Mouse (Mus musculus): ENCODE results near the gene Hsf2bp. TPM values are rescaled to one million over a fixed set of nuclear protein-coding genes. Genes with fewer than 3 reads are reported as not detected.
A peak's percentile ranks its signal among the peaks of the same experiment; 100 is the strongest.

The Hsf2bp gene
- total and polyA plus RNA-seq, 3 experiments = 0.34 to 1.0 (median 0.75) TPM

- TF ChIP-seq CHD1 (IDR thresholded peaks at IDR 0.05; ENCODE audit: low read depth, low read length) (no peak), ZKSCAN1 (IDR thresholded peaks at IDR 0.05; ENCODE audit: borderline replicate concordance, low read depth, low read length) (no peak), JUND (conservative IDR thresholded peaks at IDR 0.05; ENCODE audit: low read depth, low read length) (no peak), ETS1 (conservative IDR thresholded peaks at IDR 0.05; ENCODE audit: low read depth, low read length) (no peak), UBTF (IDR thresholded peaks at IDR 0.05; ENCODE audit: low read depth, low read length) (no peak)
- in situ Hi-C loops (cut with MboI; ENCODE audit: low pct_ligation_motif_present, low pct_unique_long_range_greater_than_20kb, low sequenced_read_pairs) (no loop called here), dilution Hi-C loops (cut with MboI; ENCODE audit: extremely low pct_ligation_motif_present, extremely low pct_unique_long_range_greater_than_20kb, low sequenced_read_pairs) (no loop called here)
- Histone ChIP-seq H3K9me3 (replicated peaks; ENCODE audit: low read length) (no peaks in the 10 kb centered on the region), H3K27me3 (replicated peaks) (no peaks in the 10 kb centered on the region), H3K36me3 (replicated peaks in 1 of 2; ENCODE audit: control insufficient read depth in 1 of 2, insufficient read depth in 1 of 2, low read length in 1 of 2) (peaks cover 0 to 5% of the 10 kb centered on the region in 2 experiments), H3K4me1 (ENCODE audit: control insufficient read depth in 1 of 2, insufficient read depth in 2 of 2) (peaks cover 20 to 60% of the 10 kb centered on the region in 2 experiments), H3K27ac (ENCODE audit: insufficient read depth, low read depth) (peak overlapping the region; percentile 26; the same call in 1 of the 2 replicates), H3K4me2 (ENCODE audit: insufficient read depth, low read depth, poor library complexity, severe bottlenecking) (no peak overlapping the region), H3K4me3 (replicated peaks in 1 of 3; ENCODE audit: low read depth in 2 of 3, low read length in 2 of 3, poor library complexity in 1 of 3) (peak overlapping the region; percentile 1 to 76 (median 26)), H3K9ac (ENCODE audit: insufficient read depth, low read depth) (no peak overlapping the region), H3K79me2 (replicated peaks; ENCODE audit: control insufficient read depth, extremely low read depth, insufficient read depth, poor library complexity, severe bottlenecking) (no peaks in the 10 kb centered on the region)
- no peak for DNase-seq (ENCODE audit: extremely low read depth)
These were observed 130.9 kb downstream of the Hsf2bp start for GRCm38 (mm10) chr17:31905201-31905790.

GRCm38 (mm10) chr17:31904036-31904435 lies 132.1 kb downstream of the Hsf2bp start:
- peak; percentile 73 for DNase-seq (ENCODE audit: extremely low read depth)
- Histone ChIP-seq H3K27me3 (replicated peaks) (no peaks in the 10 kb centered on the region), H3K9me3 (replicated peaks; ENCODE audit: low read length) (no peaks in the 10 kb centered on the region), H3K79me2 (replicated peaks; ENCODE audit: control insufficient read depth, extremely low read depth, insufficient read depth, poor library complexity, severe bottlenecking) (no peaks in the 10 kb centered on the region), H3K4me3 (replicated peaks in 1 of 3; ENCODE audit: low read depth in 2 of 3, low read length in 2 of 3, poor library complexity in 1 of 3) (peak overlapping the region in 1 of 3 experiments; percentile 32), H3K9ac (ENCODE audit: insufficient read depth, low read depth) (no peak overlapping the region), H3K4me1 (ENCODE audit: control insufficient read depth in 1 of 2, insufficient read depth in 2 of 2) (peaks cover 28 to 73% of the 10 kb centered on the region in 2 experiments), H3K27ac (ENCODE audit: insufficient read depth, low read depth) (peak overlapping the region; percentile 28; the same call in 1 of the 2 replicates), H3K4me2 (ENCODE audit: insufficient read depth, low read depth, poor library complexity, severe bottlenecking) (no peak overlapping the region), H3K36me3 (replicated peaks in 1 of 2; ENCODE audit: control insufficient read depth in 1 of 2, insufficient read depth in 1 of 2, low read length in 1 of 2) (peaks cover 0 to 5% of the 10 kb centered on the region in 2 experiments)
- in situ Hi-C loops (cut with MboI; ENCODE audit: low pct_ligation_motif_present, low pct_unique_long_range_greater_than_20kb, low sequenced_read_pairs) = no loop called here
- dilution Hi-C loops (cut with MboI; ENCODE audit: extremely low pct_ligation_motif_present, extremely low pct_unique_long_range_greater_than_20kb, low sequenced_read_pairs) = no loop called here
- TF ChIP-seq PAX5 (IDR thresholded peaks at IDR 0.05; ENCODE audit: low read length) = no peak
- TF ChIP-seq TCF12 (IDR thresholded peaks at IDR 0.05; ENCODE audit: low read depth, low read length) = peak; percentile 61; the same call in 1 of the 2 replicates
- no peak for TF ChIP-seq CHD2 (IDR thresholded peaks at IDR 0.05; ENCODE audit: low read length)
- TF ChIP-seq JUN (IDR thresholded peaks at IDR 0.05; ENCODE audit: insufficient read depth, low read depth, low read length) = no peak
- TF ChIP-seq SMC3 (IDR thresholded peaks at IDR 0.05; ENCODE audit: low read depth, low read length) = peak; percentile 1; the same call in 1 of the 2 replicates
- peak; percentile 40; the same call in 1 of the 2 replicates for TF ChIP-seq MAX (IDR thresholded peaks at IDR 0.05; ENCODE audit: low read length)
- TF ChIP-seq ZNF384 (IDR thresholded peaks at IDR 0.05; ENCODE audit: low read depth, low read length) = no peak
- peak; percentile 84 for TF ChIP-seq IRF4 (IDR thresholded peaks at IDR 0.05; ENCODE audit: low read depth, low read length)
- no peak for TF ChIP-seq CTCF (conservative IDR thresholded peaks at IDR 0.05 in 1 of 2, IDR thresholded peaks at IDR 0.05 in 1 of 2; ENCODE audit: low read depth in 2 of 2, low read length in 2 of 2)
- TF ChIP-seq ZMIZ1 (IDR thresholded peaks at IDR 0.05; ENCODE audit: low read depth, low read length) = no peak
- TF ChIP-seq HCFC1 (IDR thresholded peaks at IDR 0.05; ENCODE audit: low read depth, low read length) = no peak
- TF ChIP-seq USF2 (conservative IDR thresholded peaks at IDR 0.05; ENCODE audit: low read depth, low read length) = no peak
- no peak for TF ChIP-seq RAD21 (IDR thresholded peaks at IDR 0.05; ENCODE audit: low read depth, low read length)
- TF ChIP-seq MAFK (IDR thresholded peaks at IDR 0.05; ENCODE audit: insufficient replicate concordance, low read length) = no peak
- TF ChIP-seq E2F4 (IDR thresholded peaks at IDR 0.05; ENCODE audit: insufficient replicate concordance, low read depth, low read length) = no peak
- TF ChIP-seq POLR2A (IDR thresholded peaks at IDR 0.05; ENCODE audit: low read depth, low read length) = no peak
- TF ChIP-seq MEF2A (IDR thresholded peaks at IDR 0.05; ENCODE audit: borderline replicate concordance, low read depth, low read length) = peak; percentile 82
- TF ChIP-seq USF1 (IDR thresholded peaks at IDR 0.05; ENCODE audit: low read depth, low read length) = no peak
- no peak for TF ChIP-seq KAT2A (IDR thresholded peaks at IDR 0.05; ENCODE audit: insufficient replicate concordance, low read length)
- TF ChIP-seq RCOR1 (conservative IDR thresholded peaks at IDR 0.05; ENCODE audit: low read depth, low read length) = no peak
- peak; percentile 87 for TF ChIP-seq ETS1 (conservative IDR thresholded peaks at IDR 0.05; ENCODE audit: low read depth, low read length)
- 0 out of 2 replicates have a peak, but pooled peaks have one; percentile 55 for TF ChIP-seq MYC (IDR thresholded peaks at IDR 0.05; ENCODE audit: low read depth, low read length)
- no peak for TF ChIP-seq ZKSCAN1 (IDR thresholded peaks at IDR 0.05; ENCODE audit: borderline replicate concordance, low read depth, low read length)
- TF ChIP-seq MAZ (IDR thresholded peaks at IDR 0.05; ENCODE audit: low read depth, low read length) = 0 out of 2 replicates have a peak, but pooled peaks have one; percentile 71
- TF ChIP-seq UBTF (IDR thresholded peaks at IDR 0.05; ENCODE audit: low read depth, low read length) = no peak
- TF ChIP-seq TBP (conservative IDR thresholded peaks at IDR 0.05; ENCODE audit: low read depth, low read length) = no peak
- peak; percentile 29; the same call in 1 of the 2 replicates for TF ChIP-seq BHLHE40 (IDR thresholded peaks at IDR 0.05; ENCODE audit: low read depth, low read length)
- no peak for TF ChIP-seq NELFE (IDR thresholded peaks at IDR 0.05; ENCODE audit: low read depth, low read length)
- TF ChIP-seq JUND (conservative IDR thresholded peaks at IDR 0.05; ENCODE audit: low read depth, low read length) = no peak
- TF ChIP-seq SIN3A (IDR thresholded peaks at IDR 0.05; ENCODE audit: low read length) = no peak

Measured in CH12.LX (cell line).